Comparison of ENCODE assay signal across 9 mouse cellular contexts in genomic region chr8:91060555-91061471, GRCm38 (mm10). TPM values are rescaled to one million over a fixed set of nuclear protein-coding genes. Genes with fewer than 3 reads are reported as not detected.
DNase-seq lines count a peak whose midpoint lies in the region; ATAC-seq and TF ChIP-seq lines count a peak whose summit lies in the region.
"Had no signal": no experiment of that assay in that cellular context is flagged by ENCODE, and none has a peak within 500 bp of the region (broad histone marks: within the 10 kb centered on the region; RNA-seq: fewer than 3 reads in every experiment).

No protein-coding gene starts in this region.

- H3K4me3 ChIP-seq in lung, embryonic 14.5 days (ENCODE audit: low read depth, low read length) = no peak overlapping the region
- H3K4me3 ChIP-seq in lung, postnatal 0 days (ENCODE audit: low read depth, low read length) = no peak overlapping the region
- H3K4me3 ChIP-seq in thymus, adult 2 months (ENCODE audit: control insufficient read depth, insufficient read depth, low read length) = peak overlapping the region; percentile 36
- H3K4me3 ChIP-seq in limb, embryonic 10.5 days = no peak overlapping the region
- H3K4me3 ChIP-seq: forebrain, embryonic 12.5 days had no signal

- H3K27ac ChIP-seq in lung, embryonic 14.5 days (ENCODE audit: low read depth) = no peak overlapping the region
- no peak overlapping the region for H3K27ac ChIP-seq in lung, postnatal 0 days (ENCODE audit: low read length)
- no peak overlapping the region for H3K27ac ChIP-seq in thymus, adult 2 months (ENCODE audit: control insufficient read depth, insufficient read depth, low read length)
- no peak overlapping the region for H3K27ac ChIP-seq in limb, embryonic 10.5 days
- H3K27ac ChIP-seq: forebrain, embryonic 12.5 days had no signal

- 0 out of 2 replicates have a peak, but pooled peaks have one; percentile 30 for ATAC-seq in lung, embryonic 14.5 days (ENCODE audit: insufficient read depth)
- ATAC-seq in lung, postnatal 0 days = no peak; the same call in 1 of the 2 replicates

- 69% methylated on average over 19 of the region's 19 CpGs for WGBS in lung, embryonic 14.5 days
- WGBS in lung, postnatal 0 days = 75% methylated on average over 19 of the region's 19 CpGs
- WGBS in thymus, adult 2 months = 71% methylated on average over 19 of the region's 19 CpGs
- WGBS in limb, embryonic 10.5 days = 82% methylated on average over 19 of the region's 19 CpGs

- no peak for TF ChIP-seq CTCF in lung, embryonic 14.5 days (IDR thresholded peaks at IDR 0.05; ENCODE audit: low read depth)
- no peak for TF ChIP-seq CTCF in lung, postnatal 0 days (IDR thresholded peaks at IDR 0.05)
- TF ChIP-seq CTCF in thymus, adult 2 months (IDR thresholded peaks at IDR 0.05; ENCODE audit: borderline replicate concordance, control insufficient read depth, extremely low read depth, insufficient read depth, low read length, poor library complexity) = no peak

- H3K4me2 ChIP-seq in lung, embryonic 14.5 days = no peak overlapping the region
- H3K4me2 ChIP-seq in lung, postnatal 0 days (replicated peaks; ENCODE audit: low read depth, low read length) = no peak overlapping the region
- H3K4me2 ChIP-seq: forebrain, embryonic 12.5 days had no signal

- no peaks in the 10 kb centered on the region for H3K36me3 ChIP-seq in lung, embryonic 14.5 days (ENCODE audit: insufficient read depth)
- no peaks in the 10 kb centered on the region for H3K36me3 ChIP-seq in lung, postnatal 0 days (ENCODE audit: insufficient read depth, low read length)
- no peaks in the 10 kb centered on the region for H3K36me3 ChIP-seq in thymus, adult 2 months (ENCODE audit: control insufficient read depth, insufficient read depth, low read length)
- no peaks in the 10 kb centered on the region for H3K36me3 ChIP-seq in limb, embryonic 10.5 days
- H3K36me3 ChIP-seq: forebrain, embryonic 12.5 days had no signal

- no peak for DNase-seq in lung, embryonic 14.5 days
- DNase-seq in lung, postnatal 0 days (ENCODE audit: low spot score) = no peak
- DNase-seq in T-cell, adult 2 months (ENCODE audit: low spot score) = peak; percentile 21
- DNase-seq in induced T-regulatory cell, adult 2 months (ENCODE audit: low read depth) = peak; percentile 17
- DNase-seq in thymus, adult 2 months = peak; percentile 60
- no peak for DNase-seq in frontal cortex, postnatal 10 days (ENCODE audit: low spot score in 2 of 2)
- no peak for DNase-seq in limb, embryonic 10.5 days (ENCODE audit: low spot score)
- DNase-seq: lung, postnatal 4 days had no signal

- no peaks in the 10 kb centered on the region for H3K4me1 ChIP-seq in lung, embryonic 14.5 days (ENCODE audit: insufficient read depth)
- H3K4me1 ChIP-seq in lung, postnatal 0 days (ENCODE audit: insufficient read depth, low read depth, low read length) = no peaks in the 10 kb centered on the region
- peaks cover 5% of the 10 kb centered on the region; the same call in 1 of the 2 replicates for H3K4me1 ChIP-seq in thymus, adult 2 months (replicated peaks; ENCODE audit: control insufficient read depth, insufficient read depth, low read length)
- H3K4me1 ChIP-seq in limb, embryonic 10.5 days = peaks cover 6% of the 10 kb centered on the region

- H3K9me3 ChIP-seq in lung, embryonic 14.5 days (ENCODE audit: low read depth, low read length) = no peaks in the 10 kb centered on the region
- no peaks in the 10 kb centered on the region for H3K9me3 ChIP-seq in lung, postnatal 0 days (ENCODE audit: low read length)
- H3K9me3 ChIP-seq in limb, embryonic 10.5 days (replicated peaks) = no peaks in the 10 kb centered on the region
- H3K9me3 ChIP-seq: forebrain, embryonic 12.5 days had no signal

- no peak for TF ChIP-seq POLR2A in thymus, adult 2 months (IDR thresholded peaks at IDR 0.05; ENCODE audit: control insufficient read depth, extremely low read depth, insufficient read depth, low read length, poor library complexity)

- no peak for TF ChIP-seq EP300 in lung, postnatal 0 days (IDR thresholded peaks at IDR 0.05)

- no peak overlapping the region for H3K9ac ChIP-seq in lung, embryonic 14.5 days
- H3K9ac ChIP-seq in lung, postnatal 0 days (replicated peaks; ENCODE audit: low read depth) = no peak overlapping the region
- H3K9ac ChIP-seq: forebrain, embryonic 12.5 days had no signal

- H3K27me3 ChIP-seq in lung, embryonic 14.5 days (ENCODE audit: insufficient read depth, low read length) = no peaks in the 10 kb centered on the region
- H3K27me3 ChIP-seq in lung, postnatal 0 days (replicated peaks; ENCODE audit: insufficient read depth, low read length) = no peaks in the 10 kb centered on the region
- no peaks in the 10 kb centered on the region for H3K27me3 ChIP-seq in thymus, adult 2 months (ENCODE audit: control insufficient read depth, insufficient read depth, low read length)
- H3K27me3 ChIP-seq in limb, embryonic 10.5 days (ENCODE audit: low read depth, poor library complexity, severe bottlenecking) = no peaks in the 10 kb centered on the region
- H3K27me3 ChIP-seq: forebrain, embryonic 12.5 days had no signal

RNA-seq across cellular contexts. Expression of gene Rbl2, which starts 9.0 kb away (rescaled TPM):
- 19.5 and 23.2 TPM in 2 replicates for polyA plus RNA-seq in lung, embryonic 14.5 days (2014; fragmentation: Nextera tagmentation; extraction: Ambion mirVana)
- polyA plus RNA-seq in lung, postnatal 0 days (2015; fragmentation: Nextera tagmentation; extraction: Ambion mirVana) = 13.7 and 13.8 TPM in 2 replicates
- 51.6 and 52.9 TPM in 2 replicates for polyA plus RNA-seq in thymus, adult 2 months (2012; rRNA removed)
- polyA plus RNA-seq in limb, embryonic 10.5 days (2016; fragmentation: Nextera tagmentation; extraction: Ambion mirVana) = 4.4 and 6.2 TPM in 2 replicates

Comparison
In these comparisons a context has a peak if more than half of its experiments do, and no peak if none do; other contexts are left out.
1. DNase-seq: peak in T-cell, adult 2 months (single experiment), induced T-regulatory cell, adult 2 months (single experiment) and thymus, adult 2 months (single experiment); none in lung, embryonic 14.5 days (single experiment), lung, postnatal 0 days (single experiment), frontal cortex, postnatal 10 days (0 of 2) and limb, embryonic 10.5 days (single experiment).